Mouse (Mus musculus) embryo, embryonic 11.5 days (tissue): ENCODE data around the gene Tmem198.

Source experiments
- DNase-seq: peaks from one replicate; pipeline ENCODE4 v3.0.0-alpha.2; 2012; ENCODE audit warnings: low read depth, low spot score

The Tmem198 gene

DNA sequence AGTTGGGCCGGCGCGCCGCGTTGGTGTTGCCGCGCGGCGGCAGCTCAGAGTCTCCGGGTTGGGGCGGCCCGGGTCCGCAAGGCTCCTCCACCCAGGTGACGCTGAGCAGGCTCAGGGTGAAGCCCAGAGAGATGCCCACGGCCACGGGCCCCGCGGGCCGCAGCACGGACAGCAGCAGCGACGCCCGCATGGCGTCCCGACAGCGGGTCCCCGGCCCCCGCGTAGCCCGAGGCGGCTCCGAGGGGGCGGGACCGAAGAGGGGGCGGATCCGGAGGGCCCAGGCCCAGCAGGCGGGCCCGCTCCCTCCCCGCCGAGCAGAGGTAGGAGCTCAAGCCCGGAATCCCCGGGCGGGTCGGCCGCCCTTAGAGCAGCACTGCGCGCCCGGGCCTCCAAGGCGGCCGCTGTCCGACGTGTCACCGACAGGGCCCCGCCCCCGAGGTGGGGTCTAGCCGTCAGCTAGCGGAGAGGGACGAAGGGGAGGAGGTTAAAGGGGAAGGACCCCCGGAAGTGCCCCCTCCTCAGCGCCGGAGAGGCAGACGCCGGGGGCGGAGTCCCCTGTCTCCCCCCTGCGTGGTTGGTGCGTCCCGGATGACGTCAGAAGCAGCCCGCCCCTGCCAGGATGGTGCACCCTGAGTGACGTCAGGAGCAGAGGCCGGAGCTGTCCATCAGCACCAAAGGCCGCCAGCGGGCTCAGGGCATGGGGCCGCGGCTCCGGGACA is at the start of gene Tmem198, which contains the start of gene Chpf:
Gene Tmem198 (plus strand): TSS at position 617 of the 719 bp plus-strand sequence.
Gene Chpf (minus strand): TSS at position 392 of the 719 bp plus-strand sequence.
- DNase-seq = peak; percentile 96

DNA sequence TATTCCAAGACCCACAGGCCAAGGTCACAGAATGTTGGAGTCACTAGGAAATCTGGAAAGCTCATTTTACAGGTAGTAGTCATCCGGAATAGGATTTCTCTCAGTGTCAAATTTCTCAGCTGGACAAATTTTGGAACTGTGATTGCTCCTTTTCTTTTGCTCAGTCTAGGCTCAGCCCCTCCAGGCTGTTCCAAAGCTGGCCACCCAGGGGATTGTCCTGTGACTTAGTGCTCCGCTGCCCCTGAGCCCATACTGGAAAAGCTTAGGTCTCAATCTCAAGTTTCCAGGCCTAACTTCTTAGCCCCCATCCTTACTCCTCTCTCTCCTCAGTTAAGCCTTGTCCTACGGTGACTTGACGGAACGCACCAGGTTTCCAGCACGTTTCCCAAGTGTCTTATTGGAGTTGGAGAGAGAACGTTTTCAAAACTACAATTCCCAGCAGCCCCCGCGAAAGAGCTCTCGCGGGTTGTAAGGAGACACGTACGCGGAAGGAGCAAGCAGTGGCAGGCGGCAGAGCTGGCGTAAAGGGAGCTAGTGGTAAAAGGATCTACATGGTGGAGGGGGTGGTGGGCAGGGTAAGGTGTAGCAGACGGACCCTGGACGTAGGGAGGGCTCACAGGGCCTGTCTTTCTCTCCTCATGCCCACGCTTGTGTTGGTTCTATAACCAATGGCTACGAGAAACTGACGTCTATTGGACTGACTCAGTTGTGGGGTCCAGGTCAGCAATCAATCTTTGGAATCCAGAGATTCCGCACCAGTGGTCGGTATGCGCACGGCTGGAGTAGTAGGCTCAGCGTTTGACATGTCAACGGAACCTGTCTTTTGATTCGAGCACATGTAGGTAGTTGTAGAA is 43.6 kb upstream of the Tmem198 start, which contains the start of gene Gmppa:
Gene Gmppa (plus strand): TSS at position 456 of the 854 bp plus-strand sequence.
- peak; percentile 78 for DNase-seq

DNA sequence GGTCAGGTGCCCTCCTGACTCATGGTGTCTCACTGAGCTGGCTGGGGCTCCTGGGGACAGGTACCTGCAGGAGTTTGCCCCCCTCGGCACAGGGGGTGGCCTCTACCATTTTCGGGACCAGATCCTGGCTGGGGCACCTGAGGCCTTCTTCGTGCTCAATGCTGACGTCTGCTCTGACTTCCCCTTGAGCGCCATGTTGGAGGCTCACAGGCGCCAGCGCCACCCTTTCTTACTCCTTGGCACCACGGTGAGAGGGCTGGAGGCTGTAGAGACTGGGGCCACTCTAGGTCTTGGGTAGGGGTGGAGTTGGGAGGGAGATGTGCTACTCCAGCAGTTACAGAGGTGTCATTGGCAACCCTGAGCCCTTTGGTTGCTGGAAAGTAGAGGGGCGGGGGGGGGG is 40.5 kb upstream of the Tmem198 start:
- DNase-seq = no peak

DNA sequence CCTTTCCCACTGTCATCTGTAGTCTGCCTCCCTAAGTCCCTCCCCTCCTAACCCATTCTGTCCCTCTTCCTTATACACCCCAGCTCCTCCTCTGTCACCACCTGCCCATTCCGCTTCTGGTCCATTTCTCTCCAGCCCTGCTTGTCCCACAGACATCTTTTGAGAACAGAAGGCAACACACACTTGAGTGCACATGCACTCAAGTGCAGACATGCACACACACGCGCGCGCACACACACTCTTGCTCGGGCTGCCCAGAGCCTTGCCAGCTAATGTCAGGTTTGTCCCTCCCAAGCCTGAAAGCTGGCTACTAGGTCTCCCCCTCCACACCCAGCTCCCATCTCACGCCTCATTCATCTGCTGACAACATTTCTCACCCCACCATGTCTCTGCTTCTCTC is 38.7 kb upstream of the Tmem198 start:
- no peak for DNase-seq

DNA sequence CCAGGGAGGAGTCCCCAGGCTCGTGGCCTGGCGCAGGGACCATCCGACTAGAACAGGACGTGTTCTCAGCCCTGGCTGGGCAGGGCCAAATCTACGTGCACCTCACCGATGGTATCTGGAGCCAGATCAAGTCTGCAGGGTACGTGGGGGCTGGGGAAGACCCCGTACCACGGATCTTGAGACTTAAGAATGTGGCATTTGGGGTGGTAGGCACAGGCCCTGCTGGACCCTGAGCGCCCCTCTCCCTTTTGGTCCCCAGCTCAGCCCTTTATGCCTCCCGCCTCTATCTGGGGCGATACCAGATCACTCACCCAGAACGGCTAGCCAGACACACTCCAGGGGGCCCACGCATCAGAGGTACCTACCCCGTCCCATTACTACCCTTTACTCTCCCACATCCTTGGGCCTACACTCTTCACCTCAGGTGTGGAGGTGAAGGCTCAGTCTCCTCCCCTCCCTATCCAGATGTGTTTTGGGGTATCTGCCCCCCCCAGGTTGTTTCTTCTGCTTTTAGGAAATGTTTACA is 37.8 kb upstream of the Tmem198 start:
- no peak for DNase-seq

DNA sequence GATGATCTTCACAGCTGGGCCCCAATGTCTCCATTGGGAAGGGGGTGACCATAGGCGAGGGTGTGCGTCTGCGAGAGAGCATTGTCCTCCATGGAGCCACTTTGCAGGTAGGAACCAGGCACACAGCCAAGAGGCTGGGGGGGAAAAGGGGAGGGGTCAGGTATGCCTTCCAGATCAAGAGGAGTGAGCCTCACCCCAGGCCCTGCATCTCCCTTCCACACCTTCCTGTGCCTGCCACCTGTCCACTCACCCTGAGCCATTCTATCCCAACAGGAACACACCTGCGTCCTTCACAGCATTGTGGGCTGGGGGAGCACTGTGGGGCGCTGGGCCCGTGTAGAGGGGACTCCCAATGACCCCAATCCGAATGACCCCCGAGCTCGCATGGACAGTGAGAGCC is 37.2 kb upstream of the Tmem198 start:
- no peak for DNase-seq

DNA sequence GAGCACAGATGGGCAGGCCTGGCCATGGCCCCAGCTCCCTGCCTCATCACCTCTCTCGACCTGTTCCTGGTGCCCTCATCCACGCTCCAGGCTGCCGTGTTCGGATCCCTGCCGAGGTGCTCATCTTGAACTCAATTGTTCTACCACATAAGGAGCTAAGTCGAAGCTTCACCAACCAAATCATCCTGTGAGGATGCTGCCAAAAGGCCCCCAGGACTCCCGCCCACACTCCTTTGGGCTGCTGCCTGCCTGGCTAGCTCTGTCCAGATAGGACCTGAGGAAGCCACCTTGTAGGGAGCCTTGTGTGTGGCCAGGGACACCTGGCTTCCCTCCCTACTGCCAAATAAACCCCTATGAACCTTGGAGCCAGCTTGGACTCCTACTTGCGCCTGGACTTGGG is 36.5 kb upstream of the Tmem198 start:
- DNase-seq = no peak

DNA sequence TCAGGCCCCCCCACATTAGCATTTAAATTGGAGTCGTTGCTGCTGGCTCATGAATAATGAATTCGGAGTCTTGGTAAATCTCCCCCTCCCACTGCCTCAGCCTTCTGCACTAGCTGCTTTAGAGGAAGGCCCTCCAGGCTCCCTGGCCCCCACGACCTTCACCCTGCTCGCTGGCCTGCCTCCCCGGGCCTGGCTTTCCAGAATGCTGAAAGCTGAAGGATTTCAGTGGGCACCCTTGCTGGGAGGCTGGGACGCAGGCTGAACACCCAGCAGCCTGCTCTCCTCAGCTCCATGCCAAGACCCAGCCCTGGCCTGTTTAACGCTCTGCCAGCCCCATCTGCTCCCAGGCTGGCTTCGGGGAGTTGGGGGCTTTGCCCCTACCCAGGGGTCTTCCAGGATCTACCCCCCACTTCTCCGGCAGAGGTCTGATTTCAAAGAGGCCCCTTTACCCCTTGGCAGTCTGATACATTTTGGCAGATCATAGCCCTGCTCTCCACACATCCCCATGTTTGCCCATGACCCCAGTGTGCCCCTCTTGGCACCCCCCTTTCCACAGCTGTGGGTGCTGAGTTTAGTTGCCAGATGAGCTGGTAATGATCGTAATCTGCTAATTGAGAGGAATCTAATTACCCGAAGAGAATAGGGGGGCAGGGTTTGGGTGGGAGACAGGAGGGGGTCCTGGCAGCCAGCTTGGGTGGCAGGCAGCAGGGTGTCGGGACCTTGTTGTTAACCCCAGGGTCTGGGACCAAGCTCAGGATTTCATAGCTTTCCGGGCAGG is 35.9 kb upstream of the Tmem198 start:
- no peak for DNase-seq

DNA sequence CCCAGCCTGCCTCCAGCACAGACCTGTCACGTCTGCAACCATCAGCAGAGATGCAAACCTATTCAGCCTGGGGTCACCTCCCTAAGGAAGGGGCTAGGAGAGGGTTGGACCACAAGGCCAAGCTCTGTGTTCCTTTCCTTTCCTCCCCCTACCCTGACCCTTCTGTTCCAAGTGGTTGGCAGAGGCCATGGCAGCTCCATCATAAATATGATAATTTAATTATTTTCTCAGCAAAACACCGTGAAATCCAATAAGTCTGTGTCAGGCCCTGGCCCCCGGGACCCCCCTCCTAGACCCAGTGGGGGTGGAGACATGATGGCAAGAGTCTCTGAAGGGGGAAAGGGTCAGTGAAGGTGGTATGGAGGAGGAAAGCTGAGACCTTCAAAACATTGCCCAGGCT is 35.1 kb upstream of the Tmem198 start:
- DNase-seq = no peak

DNA sequence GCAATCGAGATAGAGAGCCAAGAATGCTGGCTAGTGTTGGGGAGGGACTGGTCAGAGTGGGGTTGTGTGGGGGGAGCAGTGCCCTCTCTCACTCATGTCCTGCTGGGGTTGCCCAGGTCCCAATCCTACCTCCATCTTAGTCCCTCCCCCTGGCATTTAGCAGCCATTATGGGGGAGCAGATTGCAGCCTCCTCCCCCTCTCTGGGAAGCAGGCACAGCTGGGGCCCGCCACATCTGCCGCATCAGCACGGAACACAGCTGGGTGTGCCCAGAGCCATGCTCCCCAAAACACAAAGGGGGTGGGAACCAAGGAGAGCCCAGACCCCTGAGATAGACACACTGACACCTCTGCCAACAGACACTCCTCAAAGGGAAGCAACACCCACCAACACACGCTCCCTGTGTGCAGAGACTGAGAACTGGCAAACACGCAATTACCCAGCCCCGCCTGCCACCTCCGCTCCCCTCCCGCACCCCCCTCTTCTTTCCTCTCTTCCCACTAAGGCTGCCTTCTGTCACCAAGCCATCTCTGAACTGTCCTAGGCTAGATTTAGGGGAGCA is 34.1 kb upstream of the Tmem198 start:
- no peak for DNase-seq

DNA sequence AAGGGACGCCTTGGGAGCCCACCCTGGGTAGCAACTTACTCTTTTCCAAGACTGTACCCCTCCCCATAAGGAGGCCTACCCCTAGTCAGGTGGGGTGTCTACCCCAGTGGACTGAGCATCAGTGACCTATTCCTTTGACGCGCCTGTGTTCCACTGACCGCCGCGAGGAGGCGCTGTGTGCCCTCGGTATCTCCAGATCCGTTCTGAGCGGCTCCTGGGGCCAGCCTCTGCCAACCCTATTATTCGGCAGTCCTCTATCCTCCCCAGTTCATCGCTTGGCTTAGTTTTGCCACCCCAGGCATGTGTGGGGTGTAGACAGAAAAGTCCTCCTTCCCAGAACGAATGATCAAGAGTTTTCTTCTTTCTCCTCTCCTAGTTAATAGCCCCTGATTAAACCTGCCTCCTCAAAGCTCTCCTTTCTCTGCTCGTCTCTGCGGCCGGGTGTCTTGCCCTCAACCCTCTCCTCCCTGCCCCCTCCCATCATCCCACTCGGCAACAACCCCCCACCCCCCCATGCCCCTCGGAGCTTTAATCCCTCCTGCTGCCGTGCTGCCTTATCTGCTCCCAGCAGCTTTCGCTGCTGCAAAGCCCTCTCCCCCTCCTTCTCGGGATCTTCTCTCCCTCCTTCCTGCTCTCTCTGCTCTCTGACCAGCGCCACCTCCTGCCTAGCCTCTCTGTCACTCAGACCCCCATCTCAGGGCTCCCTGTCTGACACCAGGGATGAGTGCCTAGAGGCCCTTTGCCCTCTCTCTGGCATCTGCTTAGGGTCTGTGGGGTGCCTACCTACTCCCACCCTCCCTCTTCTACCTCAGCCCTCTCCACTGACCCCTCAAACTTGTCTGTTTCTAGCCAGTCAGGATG is 33.4 kb upstream of the Tmem198 start:
- no peak for DNase-seq

DNA sequence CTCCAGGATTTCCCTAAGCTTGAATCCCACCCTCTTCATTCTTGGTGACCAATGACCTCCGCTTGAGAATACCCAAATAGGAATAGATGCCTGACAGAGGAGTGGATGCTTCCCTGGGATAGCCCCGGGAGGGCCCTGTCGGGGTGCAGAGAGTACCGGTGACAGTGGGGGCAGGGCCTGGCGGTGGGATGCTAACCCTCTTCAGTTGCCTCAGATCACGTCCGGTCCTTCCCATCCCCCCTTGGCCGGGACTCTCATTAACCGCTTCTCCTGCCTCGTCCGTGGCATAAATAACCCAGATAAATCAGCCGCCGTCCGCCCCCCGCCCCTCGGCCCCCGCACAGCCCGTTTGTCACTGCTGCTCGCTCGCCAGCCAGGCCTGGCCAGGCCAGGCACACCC is 32.7 kb upstream of the Tmem198 start:
- DNase-seq = no peak

DNA sequence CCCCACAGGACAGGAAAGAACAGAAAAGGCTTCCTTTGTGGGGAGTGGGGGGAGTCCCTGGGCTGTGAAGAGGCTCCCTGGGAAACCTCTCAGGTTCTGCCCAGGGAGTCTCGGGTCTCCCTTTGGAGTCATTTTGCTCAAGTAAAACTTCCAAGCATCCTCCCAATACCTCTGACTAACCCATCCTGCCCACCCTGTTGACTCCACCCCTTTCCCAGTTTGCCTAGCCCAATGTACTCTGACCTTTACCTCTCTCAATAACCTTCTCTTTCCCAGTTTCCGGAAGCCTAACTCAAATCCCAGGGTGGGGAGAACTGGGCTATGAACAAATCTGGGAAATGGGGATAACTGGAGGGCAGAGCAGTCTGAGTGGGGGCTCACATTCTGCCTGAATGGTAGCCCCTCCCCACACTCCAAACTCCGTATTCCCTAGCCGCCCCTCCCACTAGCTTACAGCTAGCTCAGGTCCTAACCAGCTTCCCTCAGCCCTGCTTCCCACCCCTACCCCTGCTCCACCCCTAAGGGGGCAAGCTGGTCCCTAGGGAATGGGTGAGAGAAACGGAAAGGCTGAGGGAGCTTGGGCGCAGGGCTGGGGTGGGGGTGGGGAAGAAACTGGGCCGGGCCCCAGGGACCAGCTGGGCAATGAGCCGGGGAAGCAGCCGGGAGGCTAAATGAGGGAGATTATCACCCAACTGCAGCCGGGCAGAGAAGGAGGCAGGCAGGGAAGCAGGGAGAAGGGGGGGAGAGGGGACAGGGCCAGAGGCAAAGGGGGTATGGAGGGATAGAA is 31.9 kb upstream of the Tmem198 start:
- no peak for DNase-seq

DNA sequence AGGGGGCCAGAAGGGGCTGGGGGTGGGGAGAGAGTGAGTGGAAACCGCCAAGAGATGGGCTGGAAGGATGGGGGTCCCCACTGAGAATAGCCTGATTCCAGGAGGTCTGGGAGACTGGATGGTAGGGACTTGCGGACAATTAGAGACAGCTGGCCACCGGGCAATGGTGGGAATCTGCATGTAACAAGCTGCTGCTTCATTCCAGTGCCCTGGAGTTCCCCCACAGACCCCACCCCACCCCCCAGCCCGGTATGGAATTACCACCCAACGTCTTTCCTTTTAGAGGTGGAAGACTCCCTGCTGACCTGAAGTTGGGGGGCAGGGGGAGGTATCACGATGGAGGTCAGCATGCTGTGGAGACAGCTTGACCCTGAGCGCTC is 31.3 kb upstream of the Tmem198 start:
- no peak for DNase-seq

DNA sequence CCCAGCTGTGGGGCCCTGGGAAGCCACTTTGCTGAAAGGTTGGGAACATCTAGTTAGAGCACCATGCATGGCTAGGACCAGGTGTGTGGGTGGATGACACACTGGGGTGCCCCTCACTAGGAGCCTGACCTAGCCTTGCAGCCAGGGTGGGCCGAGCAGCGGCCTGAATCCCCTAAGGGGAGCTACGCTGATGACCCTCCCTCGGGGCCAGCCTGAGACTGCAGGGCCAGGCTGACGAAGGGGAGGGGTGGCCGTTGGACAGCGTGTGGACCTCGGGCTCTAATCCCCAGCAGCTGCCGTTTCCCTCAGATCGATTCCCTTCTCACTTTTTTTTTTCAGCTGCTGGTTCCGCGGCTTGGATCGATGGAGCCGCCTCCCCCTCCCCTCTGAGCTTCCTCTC is 30.4 kb upstream of the Tmem198 start:
- DNase-seq = no peak

DNA sequence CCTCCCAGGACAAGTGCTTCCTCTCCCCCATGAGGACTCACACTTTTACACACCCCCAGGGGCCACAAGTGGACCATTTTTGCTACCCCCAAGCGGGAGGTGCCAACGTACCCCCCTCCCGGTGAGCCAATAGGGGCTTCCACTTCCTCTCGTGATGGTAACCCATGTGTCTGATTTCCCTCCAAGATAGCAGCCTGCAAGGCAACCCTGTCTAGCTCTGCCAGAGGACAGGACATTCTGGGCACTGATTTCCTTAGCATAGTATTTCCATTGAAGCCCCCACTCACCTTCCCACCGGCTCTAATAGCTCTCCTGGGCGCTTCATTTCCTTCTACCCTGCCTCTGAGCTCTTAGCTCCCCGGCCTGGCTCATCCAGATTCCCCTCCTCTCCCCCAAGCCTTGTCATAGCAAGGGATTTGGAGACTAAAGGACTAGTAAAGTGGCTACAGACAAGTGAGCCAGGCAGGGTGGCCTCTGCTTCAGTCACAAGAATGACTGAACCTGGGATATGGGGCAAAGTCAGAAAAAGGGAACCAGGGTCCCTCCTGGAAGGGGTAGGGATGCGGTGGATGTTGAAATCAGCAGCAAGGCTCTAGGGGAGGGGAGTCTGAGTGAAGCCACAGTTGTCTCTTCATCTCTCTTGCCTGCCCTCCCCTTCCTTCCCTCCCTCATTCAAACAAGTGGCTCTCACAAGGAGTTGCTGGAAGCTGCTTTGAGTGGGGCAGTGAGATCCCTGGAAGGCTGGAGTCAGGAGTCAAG is 29.8 kb upstream of the Tmem198 start:
- no peak for DNase-seq

DNA sequence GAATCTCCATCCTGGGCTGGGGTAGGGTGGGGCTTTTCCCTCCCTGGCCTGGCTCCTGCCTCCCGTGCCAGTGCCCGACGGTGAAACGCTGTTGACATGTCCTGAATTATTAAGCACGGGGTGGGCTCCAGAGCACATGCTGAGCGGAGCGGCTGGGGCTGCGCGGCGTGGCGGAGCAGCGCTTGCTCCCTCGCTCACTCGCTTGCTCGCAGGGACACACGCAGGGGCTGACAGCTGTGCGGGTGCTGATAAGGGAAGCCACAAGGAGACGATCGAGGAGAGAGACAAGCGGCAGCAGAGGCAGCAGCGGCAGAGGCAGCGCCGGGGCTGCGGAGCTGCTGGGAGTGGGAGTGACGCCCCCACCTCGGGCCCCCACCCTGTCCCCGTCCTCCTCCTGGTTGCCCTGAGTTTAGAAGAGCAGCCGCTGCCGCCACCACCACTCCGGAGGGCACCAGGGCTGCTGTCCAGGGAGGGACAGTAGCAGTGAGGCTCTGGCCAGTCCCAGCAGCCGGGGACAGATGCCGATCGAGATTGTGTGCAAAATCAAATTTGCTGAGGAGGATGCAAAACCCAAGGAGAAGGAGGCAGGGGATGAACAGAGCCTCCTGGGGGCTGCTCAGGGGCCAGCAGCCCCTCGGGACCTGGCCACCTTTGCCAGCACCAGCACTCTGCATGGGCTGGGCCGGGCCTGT is 28.9 kb upstream of the Tmem198 start, which contains the start of gene Asic4:
Gene Asic4 (plus strand): TSS at position 123 of the 692 bp plus-strand sequence.
- no peak for DNase-seq

DNA sequence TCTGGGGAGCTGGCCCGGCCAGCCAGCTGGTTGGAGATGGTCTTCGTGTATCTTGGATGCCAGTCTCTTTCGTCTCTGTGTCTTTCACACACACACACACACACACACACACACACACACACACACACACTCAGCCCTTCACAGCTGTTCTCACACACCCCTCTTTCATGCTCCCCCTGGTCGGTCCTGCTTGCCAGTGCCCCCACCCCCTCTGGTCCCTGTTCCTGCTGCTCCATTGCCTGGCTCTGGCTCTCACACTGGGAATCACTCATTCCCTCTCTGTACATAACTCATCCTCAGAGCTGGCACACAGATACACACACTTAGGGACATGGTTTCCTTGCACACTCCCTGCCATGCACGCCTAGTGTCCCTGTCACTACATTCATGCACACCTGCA is 27.4 kb upstream of the Tmem198 start:
- no peak for DNase-seq
